Mouse (Mus musculus) intestine, embryonic 16.5 days (tissue): Measurements from ENCODE around the gene Fancd2. TPM values are rescaled to one million over a fixed set of nuclear protein-coding genes. Genes with fewer than 3 reads are reported as not detected.

Source experiments
- ATAC-seq: fragments of 200-750 bp; cut with Nextera tagmentation; 2 replicates; pipeline ENCODE4 v1.8.0; 2017; ENCODE audit warnings: moderate TSS enrichment, moderate library complexity
- H3K27ac ChIP-seq: fragments of 300-500 bp; sonication (generic); 2 replicates; pipeline ENCODE4 v1.5.1; 2014; ENCODE audit warnings: mild to moderate bottlenecking, low read length
- H3K27me3 ChIP-seq: fragments of 300-500 bp; sonication (generic); replicated peaks from 2 replicates; pipeline ENCODE4 v1.6.1; 2014; ENCODE audit warnings: low read length, control low read depth, mixed read lengths; ENCODE audit not compliant: control insufficient read depth, insufficient read depth
- H3K36me3 ChIP-seq: fragments of 300-500 bp; sonication (generic); 2 replicates; pipeline ENCODE4 v1.6.1; 2014; ENCODE audit warnings: low read length, control low read depth; ENCODE audit not compliant: control insufficient read depth, insufficient read depth
- H3K4me1 ChIP-seq: fragments of 300-500 bp; sonication (generic); 2 replicates; pipeline ENCODE4 v1.6.1; 2014; ENCODE audit warnings: low read length, control low read depth, mixed read lengths; ENCODE audit not compliant: control insufficient read depth, insufficient read depth
- H3K4me2 ChIP-seq: fragments of 300-500 bp; sonication (generic); 2 replicates; pipeline ENCODE4 v1.6.1; 2014; ENCODE audit warnings: low read depth, low read length, control low read depth
- H3K4me3 ChIP-seq: fragments of 300-500 bp; sonication (generic); 2 replicates; pipeline ENCODE4 v1.5.1; 2014; ENCODE audit warnings: mild to moderate bottlenecking, low read length
- H3K9ac ChIP-seq: fragments of 300-500 bp; sonication (generic); 2 replicates; pipeline ENCODE4 v1.6.1; 2014; ENCODE audit warnings: low read depth, low read length
- H3K9me3 ChIP-seq: fragments of 300-500 bp; sonication (generic); 2 replicates; pipeline ENCODE4 v1.6.1; 2016; ENCODE audit warnings: low read length, control low read depth; ENCODE audit not compliant: control insufficient read depth
- WGBS: fragments of 180-500 bp; shearing (Covaris S2); extraction: QIAGEN DNeasy Blood & Tissue Kit; methylation state at CpG from one replicate; pipeline ENCODE4 v1.1.7; 2014; 5-methylcytosine and 5-hydroxymethylcytosine counted together
- polyA plus RNA-seq: library from polyadenylated mRNA; unstranded; fragments of >200 nt; fragmentation: Nextera tagmentation; extraction: Ambion mirVana; gene quantifications from 2 replicates; pipeline ENCODE4 v1.2.1, GENCODE M21; 2015

Fancd2 gene
- polyA plus RNA-seq, 1 experiment from 2014 or later, result 7.0 TPM

DNA sequence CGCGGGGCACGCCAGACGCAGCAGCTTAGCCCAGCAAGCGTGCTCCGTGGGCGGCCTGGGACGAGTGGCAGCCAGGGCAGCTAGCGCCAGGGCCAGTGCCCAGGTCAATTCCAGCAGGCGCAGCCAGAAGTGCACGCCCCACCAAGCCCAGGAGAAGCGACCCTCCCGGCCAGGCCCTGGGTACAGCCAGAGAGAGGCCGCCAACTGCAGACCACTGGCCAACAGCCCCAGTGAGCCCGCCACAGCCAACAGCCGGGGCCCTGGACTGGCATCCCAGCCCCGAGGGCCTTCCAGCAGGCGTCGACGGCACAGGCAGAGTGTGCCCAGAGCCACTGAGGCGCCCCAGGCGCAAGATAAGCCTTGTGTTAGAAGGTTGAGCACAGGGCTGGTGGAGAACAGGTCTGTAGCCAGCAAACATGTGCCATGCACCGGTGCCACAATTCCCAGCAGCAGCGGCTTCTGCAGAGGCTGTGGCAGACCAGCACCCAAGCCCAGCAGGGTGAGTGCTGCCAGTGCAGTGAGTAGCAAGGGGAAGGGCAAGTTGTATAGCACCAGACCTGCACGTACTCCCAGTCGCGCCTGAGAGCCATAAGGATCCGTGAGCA, 36.3 kb upstream of the Fancd2 start:
- H3K4me2 ChIP-seq, result peak overlapping the region; percentile 87
- 37% methylated on average over 28 of the region's 28 CpGs for WGBS
- H3K4me1 ChIP-seq, result peaks cover 11% of the 10 kb centered on the region
- H3K4me3 ChIP-seq, result peak overlapping the region; percentile 54
- H3K9ac ChIP-seq, result peak overlapping the region; percentile 72
- no peaks in the 10 kb centered on the region for H3K36me3 ChIP-seq
- peak; percentile 17; the same call in 1 of the 2 replicates for ATAC-seq
- H3K27ac ChIP-seq, result no peak overlapping the region
- H3K9me3 ChIP-seq, result no peaks in the 10 kb centered on the region
- peaks cover 8% of the 10 kb centered on the region for H3K27me3 ChIP-seq

DNA sequence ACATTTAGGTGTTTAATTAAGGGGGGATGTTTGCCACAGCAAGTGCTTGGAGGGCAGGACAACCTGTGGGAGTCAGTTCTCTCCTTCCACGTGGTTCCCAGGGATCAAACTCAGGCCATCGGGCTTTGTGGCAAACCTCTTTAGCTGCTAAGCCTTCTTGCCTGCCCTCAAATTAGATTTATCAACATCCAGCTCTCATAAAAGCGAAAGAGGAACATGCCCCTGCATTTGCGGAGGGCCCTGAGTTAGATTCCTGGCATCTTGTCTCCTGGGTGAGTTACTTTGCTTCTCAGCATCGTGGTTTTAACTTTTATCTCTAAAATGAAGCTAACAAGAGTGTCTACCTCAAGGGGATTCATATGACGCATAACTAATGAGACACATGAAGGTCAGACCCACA, 32.1 kb upstream of the Fancd2 start:
- Histone ChIP-seq H3K4me3 (no peak overlapping the region), H3K4me1 (peaks cover 12% of the 10 kb centered on the region), H3K4me2 (no peak overlapping the region), H3K36me3 (no peaks in the 10 kb centered on the region), H3K27ac (no peak overlapping the region), H3K27me3 (peaks cover 21% of the 10 kb centered on the region), H3K9me3 (no peaks in the 10 kb centered on the region), H3K9ac (no peak overlapping the region)
- WGBS, result 73% methylated on average over 6 of the region's 6 CpGs
- no peak for ATAC-seq

DNA sequence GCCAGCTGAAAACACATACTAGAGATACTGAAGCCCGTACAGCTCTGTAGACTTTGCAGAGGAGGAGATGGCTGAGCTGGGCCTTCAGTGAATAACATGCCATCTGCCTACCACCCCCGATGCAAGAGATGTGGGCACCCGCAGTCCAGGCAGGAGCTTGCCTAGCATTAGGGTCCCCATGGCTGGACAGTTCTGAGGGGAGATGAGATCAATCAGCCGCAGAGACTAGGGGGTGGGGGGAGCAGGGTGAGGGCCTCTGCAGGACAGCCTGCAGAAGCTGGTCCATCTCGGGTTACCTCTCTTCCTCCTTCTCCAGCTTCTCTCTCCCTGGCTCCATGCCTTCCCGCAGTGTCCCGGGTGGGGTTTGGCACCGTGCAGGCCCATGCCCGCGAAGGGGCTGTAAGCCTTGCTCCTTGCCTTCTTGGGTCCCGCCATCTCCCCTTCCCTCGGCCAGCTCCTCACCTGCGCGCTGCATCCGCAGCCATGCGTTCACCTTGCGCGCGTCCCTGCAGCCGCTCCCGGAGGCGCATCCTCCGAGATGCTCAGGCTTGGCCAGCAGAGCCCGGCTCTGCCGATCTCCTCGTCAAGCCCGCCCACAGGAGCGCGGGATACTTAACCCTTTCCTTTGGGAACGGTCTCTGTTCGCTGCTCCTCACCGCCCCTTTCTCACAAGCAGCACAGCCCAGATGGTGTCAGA, 29.9 kb upstream of the Fancd2 start, which contains the start of gene Prrt3:
Gene Prrt3 (minus strand): TSS at position 544 of the 697 bp plus-strand sequence.
- Histone ChIP-seq H3K4me3 (peak within 1 kb of the TSS; percentile 40), H3K27ac (no peak within 1 kb of the TSS), H3K36me3 (no peaks in the 10 kb centered on the region), H3K9ac (peak within 1 kb of the TSS; percentile 49), H3K9me3 (no peaks in the 10 kb centered on the region), H3K4me2 (peak within 1 kb of the TSS; percentile 44), H3K27me3 (peaks cover 13% of the 10 kb centered on the region), H3K4me1 (peaks cover 3% of the 10 kb centered on the region; the same call in 1 of the 2 replicates)
- 5% methylated on average over 32 of the region's 32 CpGs for WGBS
- ATAC-seq, result no peak

DNA sequence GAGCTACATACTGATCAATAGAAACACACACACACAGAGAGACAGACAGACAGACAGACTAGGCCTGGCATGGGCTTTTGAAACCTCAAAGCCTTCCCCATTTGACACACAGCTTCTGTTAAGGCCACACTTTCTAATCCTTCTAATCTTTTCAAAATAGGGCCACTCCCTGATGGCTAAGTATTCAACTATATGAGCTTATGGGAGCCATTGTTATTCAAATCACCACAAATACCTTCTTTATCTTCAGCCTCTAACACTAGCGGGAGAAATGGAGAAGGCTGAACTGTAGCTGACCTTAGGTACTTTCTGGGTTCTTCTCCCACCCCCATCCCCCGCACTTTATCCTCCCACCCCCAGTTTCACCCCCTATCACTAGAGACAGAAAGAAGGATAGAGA, 28.7 kb upstream of the Fancd2 start:
- H3K4me2 ChIP-seq, result no peak overlapping the region
- no peaks in the 10 kb centered on the region for H3K36me3 ChIP-seq
- peaks cover 13% of the 10 kb centered on the region for H3K27me3 ChIP-seq
- no peaks in the 10 kb centered on the region for H3K9me3 ChIP-seq
- no peak overlapping the region for H3K4me3 ChIP-seq
- peaks cover 3% of the 10 kb centered on the region; the same call in 1 of the 2 replicates for H3K4me1 ChIP-seq
- WGBS, result 83% methylated on average over 2 of the region's 2 CpGs
- no peak overlapping the region for H3K9ac ChIP-seq
- ATAC-seq, result no peak
- H3K27ac ChIP-seq, result no peak overlapping the region

GRCm38 (mm10) chr6:113505689-113506088, 25.8 kb upstream of the Fancd2 start:
- H3K9me3 ChIP-seq, result no peaks in the 10 kb centered on the region
- H3K27ac ChIP-seq, result no peak overlapping the region
- no peak overlapping the region for H3K4me2 ChIP-seq
- H3K27me3 ChIP-seq, result peaks cover 11% of the 10 kb centered on the region
- no peak for ATAC-seq
- H3K9ac ChIP-seq, result no peak overlapping the region
- H3K4me1 ChIP-seq, result peaks cover 3% of the 10 kb centered on the region; the same call in 1 of the 2 replicates
- no peak overlapping the region for H3K4me3 ChIP-seq
- 90% methylated on average over 1 of the region's 1 CpGs for WGBS
- H3K36me3 ChIP-seq, result no peaks in the 10 kb centered on the region

DNA sequence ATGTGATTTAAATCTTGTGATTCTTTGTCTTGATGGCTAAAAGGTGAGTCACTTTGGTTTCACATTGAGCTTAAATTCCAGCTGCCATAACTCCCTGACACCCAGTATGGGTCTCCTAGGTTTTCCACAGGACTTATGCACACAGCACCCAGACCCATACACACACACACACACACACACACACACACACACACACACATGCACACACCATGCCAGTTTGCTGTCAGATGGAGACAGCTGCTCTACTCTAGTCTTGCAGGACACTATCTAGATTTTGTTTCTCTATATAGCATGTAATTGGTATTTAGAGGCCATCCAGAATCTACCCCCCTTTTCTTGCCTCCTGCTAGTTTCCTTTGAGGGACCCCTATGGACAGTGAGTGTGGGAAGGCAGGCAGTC, 24.4 kb upstream of the Fancd2 start:
- Histone ChIP-seq H3K27me3 (no peaks in the 10 kb centered on the region), H3K9me3 (no peaks in the 10 kb centered on the region), H3K4me1 (no peaks in the 10 kb centered on the region), H3K36me3 (no peaks in the 10 kb centered on the region), H3K27ac (no peak overlapping the region), H3K4me2 (no peak overlapping the region), H3K4me3 (no peak overlapping the region), H3K9ac (no peak overlapping the region)
- no peak for ATAC-seq

- H3K27ac ChIP-seq, result no peak overlapping the region
- no peaks in the 10 kb centered on the region for H3K4me1 ChIP-seq
- no peak overlapping the region for H3K9ac ChIP-seq
- no peaks in the 10 kb centered on the region for H3K36me3 ChIP-seq
- H3K4me3 ChIP-seq, result no peak overlapping the region
- H3K4me2 ChIP-seq, result no peak overlapping the region
- 56% methylated on average over 7 of the region's 7 CpGs for WGBS
- no peak for ATAC-seq
- H3K27me3 ChIP-seq, result no peaks in the 10 kb centered on the region
- no peaks in the 10 kb centered on the region for H3K9me3 ChIP-seq
These were observed 23.1 kb upstream of the Fancd2 start for GRCm38 (mm10) chr6:113508272-113508946.

- 44% methylated on average over 5 of the region's 5 CpGs for WGBS
- no peaks in the 10 kb centered on the region for H3K9me3 ChIP-seq
- no peak overlapping the region for H3K27ac ChIP-seq
- no peak overlapping the region for H3K4me2 ChIP-seq
- H3K36me3 ChIP-seq, result peaks cover 3% of the 10 kb centered on the region; the same call in 1 of the 2 replicates
- H3K4me3 ChIP-seq, result no peak overlapping the region
- no peak for ATAC-seq
- H3K27me3 ChIP-seq, result no peaks in the 10 kb centered on the region
- H3K4me1 ChIP-seq, result no peaks in the 10 kb centered on the region
- no peak overlapping the region for H3K9ac ChIP-seq
These were observed 22.6 kb upstream of the Fancd2 start for GRCm38 (mm10) chr6:113508947-113509280.

GRCm38 (mm10) chr6:113513944-113514343, 17.5 kb upstream of the Fancd2 start:
- WGBS, result 82% methylated on average over 6 of the region's 6 CpGs
- H3K4me1 ChIP-seq, result no peaks in the 10 kb centered on the region
- ATAC-seq, result peak; percentile 42; the same call in 1 of the 2 replicates
- H3K27me3 ChIP-seq, result no peaks in the 10 kb centered on the region
- H3K27ac ChIP-seq, result no peak overlapping the region
- H3K9ac ChIP-seq, result no peak overlapping the region
- H3K36me3 ChIP-seq, result peaks cover 37% of the 10 kb centered on the region
- no peak overlapping the region for H3K4me2 ChIP-seq
- no peak overlapping the region for H3K4me3 ChIP-seq
- no peaks in the 10 kb centered on the region for H3K9me3 ChIP-seq
